Mouse (Mus musculus) heart, adult 2 months (tissue): ENCODE measurements around the gene Aldh3b3. TPM values are rescaled to one million over a fixed set of nuclear protein-coding genes. Genes with fewer than 3 reads are reported as not detected.

ENCODE experiments used
- DNase-seq, 2 experiments: peaks; one replicate each; pipeline ENCODE4 v3.0.0; 2021
- H3K27ac ChIP-seq: fragments of 200-600 bp; 2 replicates; pipeline ENCODE4 v1.8.1; 2022
- H3K27me3 ChIP-seq: fragments of 200-500 bp; 2 replicates; pipeline ENCODE4 v1.6.1; 2012; ENCODE audit warnings: mild to moderate bottlenecking, low read length, inconsistent platforms, mixed read lengths; ENCODE audit not compliant: control insufficient read depth, insufficient read depth
- H3K36me3 ChIP-seq: fragments of 200-500 bp; 2 replicates; pipeline ENCODE4 v1.6.1; 2012; ENCODE audit warnings: low read length, inconsistent platforms; ENCODE audit not compliant: control insufficient read depth, insufficient read depth
- H3K4me1 ChIP-seq: fragments of 200-500 bp; 2 replicates; pipeline ENCODE4 v1.6.1; 2011; ENCODE audit warnings: low read length; ENCODE audit not compliant: control insufficient read depth, insufficient read depth
- H3K4me3 ChIP-seq: fragments of 200-600 bp; 2 replicates; pipeline ENCODE4 v1.8.1; 2022
- H3K79me2 ChIP-seq: fragments of 200-500 bp; replicated peaks from 2 replicates; pipeline ENCODE4 v1.6.1; 2012; ENCODE audit warnings: mild to moderate bottlenecking, inconsistent platforms, low read length, moderate library complexity, mixed read lengths; ENCODE audit not compliant: control insufficient read depth, insufficient read depth
- H3K9ac ChIP-seq: fragments of 200-500 bp; 2 replicates; pipeline ENCODE4 v1.6.1; 2012; ENCODE audit warnings: low read depth, mild to moderate bottlenecking, control low read depth, inconsistent platforms, low read length, mixed read lengths
- CTCF ChIP-seq: fragments of 200-600 bp; IDR thresholded peaks from 2 replicates; pipeline ENCODE4 v1.8.1; 2022; ENCODE audit warnings: antibody characterized with exemption, mild to moderate bottlenecking, moderate library complexity
- EP300 ChIP-seq: fragments of 200-500 bp; IDR thresholded peaks from 2 replicates; pipeline ENCODE4 v1.6.1; 2011; ENCODE audit warnings: low read depth, low read length, control low read depth; ENCODE audit not compliant: insufficient read depth
- POLR2A ChIP-seq: fragments of 200-500 bp; IDR thresholded peaks from 2 replicates; pipeline ENCODE4 v1.6.1; 2011; ENCODE audit warnings: mild to moderate bottlenecking, low read depth, low read length, control low read depth; ENCODE audit not compliant: insufficient read depth
- WGBS: fragments of 180-500 bp; shearing (Covaris S2); methylation state at CpG from one replicate; pipeline ENCODE4 v1.1.7; 2018; 5-methylcytosine and 5-hydroxymethylcytosine counted together
- intact Hi-C: fragments of 180-260 bp; cut with DNase I; formaldehyde crosslinking; loops from one replicate; pipeline ENCODE4 v1.15.1; 2025
- polyA plus RNA-seq: library from polyadenylated mRNA; depleted of rRNA; stranded (reverse); fragments of >200 nt; gene quantifications from 2 replicates; pipeline ENCODE4 v1.2.3, GENCODE M21; 2012
- total RNA-seq, 2 experiments: library from RNA; stranded (reverse); gene quantifications; 2 replicates each; pipeline ENCODE4 v1.2.3; 2021

The Aldh3b3 gene
- total and polyA plus RNA-seq, 3 experiments: 0.39 to 2.8 (median 0.61) TPM

GRCm38 (mm10) chr19:3942986-3943735 lies 15.3 kb upstream of the Aldh3b3 start:
- Histone ChIP-seq H3K27me3 (no peaks in the 10 kb centered on the region), H3K9ac (no peak overlapping the region), H3K27ac (no peak overlapping the region), H3K79me2 (no peaks in the 10 kb centered on the region), H3K4me1 (no peaks in the 10 kb centered on the region; the same call in 1 of the 2 replicates), H3K36me3 (no peaks in the 10 kb centered on the region), H3K4me3 (no peak overlapping the region)
- peak in 1 of 2 experiments; percentile 65 for DNase-seq
- 36% methylated on average over 27 of the region's 27 CpGs for WGBS
- intact Hi-C loops: no loop called here
- no peak for TF ChIP-seq EP300
- TF ChIP-seq CTCF: peak; percentile 20; the same call in 1 of the 2 replicates
- TF ChIP-seq POLR2A: no peak

DNA sequence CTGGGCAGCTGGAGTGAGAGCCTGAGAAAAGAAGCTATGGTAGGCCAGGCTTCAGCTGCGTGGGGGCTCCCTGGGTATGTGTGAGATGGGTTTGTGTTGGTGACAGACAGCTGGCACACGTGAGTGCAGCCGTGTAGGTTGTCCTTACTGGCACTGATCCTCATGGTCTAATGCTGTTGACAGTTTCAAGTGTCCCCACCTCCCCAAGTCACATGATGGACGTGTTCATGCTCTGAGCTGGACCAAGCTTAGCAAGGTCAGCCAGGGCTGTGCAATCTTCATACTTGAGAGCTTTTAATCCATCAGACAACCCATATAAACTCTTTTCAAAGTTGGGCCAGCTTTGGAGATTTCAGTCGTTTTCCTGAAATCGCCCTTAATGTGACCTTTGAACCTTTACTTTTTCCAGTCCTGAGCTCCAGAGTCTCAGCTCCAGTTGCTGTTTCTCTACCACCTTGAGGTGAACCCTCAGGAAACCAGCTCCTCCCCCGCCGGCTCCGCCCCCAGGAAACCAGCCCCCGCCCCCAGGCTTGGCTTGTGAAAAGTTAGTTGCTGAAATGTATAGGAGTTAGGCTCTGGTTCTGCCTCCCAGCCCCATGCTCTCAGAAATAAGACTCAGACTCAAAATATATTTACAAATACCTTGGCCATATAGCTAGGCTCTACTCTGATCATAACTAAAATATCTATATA lies 12.4 kb upstream of the Aldh3b3 start:
- H3K27ac ChIP-seq: peak overlapping the region; percentile 47; the same call in 1 of the 2 replicates
- no peaks in the 10 kb centered on the region for H3K36me3 ChIP-seq
- intact Hi-C loops: loop anchor here (1.0 kb wide), 1 partner anchor 34 kb away; no protein-coding TSS in a partner anchor
- TF ChIP-seq CTCF (no peak), EP300 (peak; percentile 88), POLR2A (no peak)
- no peak overlapping the region for H3K4me3 ChIP-seq
- WGBS: 21% methylated on average over 10 of the region's 10 CpGs
- H3K27me3 ChIP-seq: no peaks in the 10 kb centered on the region
- DNase-seq: no peak
- no peaks in the 10 kb centered on the region; the same call in 1 of the 2 replicates for H3K4me1 ChIP-seq
- H3K79me2 ChIP-seq: no peaks in the 10 kb centered on the region
- H3K9ac ChIP-seq: no peak overlapping the region

DNA sequence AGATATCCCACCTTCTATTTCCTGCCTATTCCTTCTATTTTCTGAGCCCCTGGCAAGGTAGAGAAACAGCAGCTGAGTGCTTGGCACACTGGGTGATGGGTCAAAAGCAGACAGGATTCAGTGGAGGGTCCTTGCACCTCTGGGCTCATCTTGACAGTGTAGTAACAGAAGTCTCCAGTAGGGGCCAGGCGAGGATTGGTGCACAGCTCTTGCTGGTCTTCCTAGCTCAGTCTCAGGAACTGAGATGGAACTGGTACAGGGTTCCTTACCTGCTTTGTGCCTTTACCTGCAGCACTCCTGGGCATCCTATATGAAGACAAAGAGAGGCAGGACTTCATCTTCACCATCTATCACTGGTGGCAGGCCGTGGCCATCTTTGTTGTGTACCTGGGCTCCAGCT lies 11.7 kb upstream of the Aldh3b3 start:
- Histone ChIP-seq H3K36me3 (no peaks in the 10 kb centered on the region), H3K27me3 (no peaks in the 10 kb centered on the region), H3K4me1 (no peaks in the 10 kb centered on the region; the same call in 1 of the 2 replicates), H3K4me3 (no peak overlapping the region), H3K79me2 (no peaks in the 10 kb centered on the region), H3K9ac (no peak overlapping the region), H3K27ac (peak overlapping the region; percentile 47; the same call in 1 of the 2 replicates)
- DNase-seq: peak; percentile 62 to 70
- TF ChIP-seq POLR2A: no peak
- TF ChIP-seq CTCF: peak; percentile 100
- TF ChIP-seq EP300: peak; percentile 75; the same call in 1 of the 2 replicates
- intact Hi-C loops: loop anchor here (1.0 kb wide), 2 partner anchors 34 to 67 kb away; no protein-coding TSS in a partner anchor
- 31% methylated on average over 2 of the region's 2 CpGs for WGBS

GRCm38 (mm10) chr19:3947813-3948212 lies 10.6 kb upstream of the Aldh3b3 start:
- Histone ChIP-seq H3K9ac (no peak overlapping the region), H3K36me3 (no peaks in the 10 kb centered on the region), H3K27ac (no peak overlapping the region), H3K4me3 (no peak overlapping the region), H3K27me3 (no peaks in the 10 kb centered on the region), H3K79me2 (no peaks in the 10 kb centered on the region), H3K4me1 (no peaks in the 10 kb centered on the region; the same call in 1 of the 2 replicates)
- intact Hi-C loops: loop anchor here (1.0 kb wide), 1 partner anchor 65 kb away; no protein-coding TSS in a partner anchor
- TF ChIP-seq EP300 (no peak), POLR2A (no peak), CTCF (no peak)
- 77% methylated on average over 3 of the region's 3 CpGs for WGBS
- DNase-seq: no peak

DNA sequence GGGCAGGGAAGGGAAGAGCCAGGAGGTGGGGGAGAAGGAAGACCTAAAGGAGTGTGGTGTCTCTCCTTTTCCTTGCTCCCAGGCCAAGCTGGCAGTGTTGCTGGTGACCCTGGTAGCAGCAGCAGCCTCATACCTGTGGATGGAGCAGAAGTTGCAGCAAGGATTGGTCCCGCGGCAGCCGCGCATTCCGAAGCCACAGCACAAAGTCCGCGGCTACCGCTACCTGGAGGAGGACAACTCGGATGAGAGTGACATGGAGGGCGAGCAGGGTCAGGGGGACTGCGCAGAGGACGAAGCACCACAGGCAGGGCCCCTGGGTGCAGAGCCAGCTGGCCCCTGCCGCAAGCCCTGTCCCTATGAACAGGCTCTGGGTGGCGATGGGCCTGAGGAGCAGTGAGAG lies 9.9 kb upstream of the Aldh3b3 start:
- Histone ChIP-seq H3K27ac (no peak overlapping the region), H3K4me1 (no peaks in the 10 kb centered on the region; the same call in 1 of the 2 replicates), H3K79me2 (no peaks in the 10 kb centered on the region), H3K4me3 (no peak overlapping the region), H3K9ac (no peak overlapping the region), H3K36me3 (no peaks in the 10 kb centered on the region), H3K27me3 (no peaks in the 10 kb centered on the region)
- intact Hi-C loops: no loop called here
- DNase-seq: no peak
- no peak for TF ChIP-seq EP300
- TF ChIP-seq POLR2A: no peak
- no peak for TF ChIP-seq CTCF
- 80% methylated on average over 14 of the region's 14 CpGs for WGBS

DNA sequence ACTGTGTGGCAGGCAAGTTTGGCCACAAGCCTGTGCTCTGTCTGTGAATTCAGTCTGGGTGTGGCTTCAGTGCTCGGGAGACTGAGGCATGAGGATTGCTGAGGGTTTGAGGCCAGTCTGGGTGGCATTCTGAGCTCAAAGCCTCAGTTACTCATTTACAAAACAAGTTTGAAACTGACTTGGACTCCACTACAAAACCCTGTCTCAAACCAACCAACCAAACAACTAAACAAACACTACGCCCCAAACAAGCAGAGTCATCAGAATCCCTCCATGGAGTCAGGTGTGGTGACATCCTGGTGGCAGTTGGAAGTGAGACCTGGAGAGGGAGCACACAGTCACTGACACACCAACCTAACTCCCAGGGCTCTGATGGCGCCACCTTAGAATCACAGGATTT lies 8.1 kb upstream of the Aldh3b3 start:
- Histone ChIP-seq H3K4me1 (no peaks in the 10 kb centered on the region; the same call in 1 of the 2 replicates), H3K9ac (no peak overlapping the region), H3K27ac (no peak overlapping the region), H3K4me3 (no peak overlapping the region), H3K79me2 (no peaks in the 10 kb centered on the region), H3K27me3 (no peaks in the 10 kb centered on the region), H3K36me3 (no peaks in the 10 kb centered on the region)
- no peak for TF ChIP-seq POLR2A
- DNase-seq: no peak
- WGBS: 84% methylated on average over 3 of the region's 3 CpGs
- intact Hi-C loops: no loop called here
